Mouse (Mus musculus) thymus, postnatal 10 days (tissue): Measurements from ENCODE around the gene Mllt11.
"Not testable (repeated sequence)": the region's sequence is repeated elsewhere in the genome, so short reads cannot be mapped to it uniquely, and the experiment has no call there.

Experiments
- DNase-seq, 2 experiments: peaks; one replicate each; pipeline ENCODE4 v3.0.0; 2021; ENCODE audit warnings: low spot score in 2 of 2

Mllt11 gene

DNA sequence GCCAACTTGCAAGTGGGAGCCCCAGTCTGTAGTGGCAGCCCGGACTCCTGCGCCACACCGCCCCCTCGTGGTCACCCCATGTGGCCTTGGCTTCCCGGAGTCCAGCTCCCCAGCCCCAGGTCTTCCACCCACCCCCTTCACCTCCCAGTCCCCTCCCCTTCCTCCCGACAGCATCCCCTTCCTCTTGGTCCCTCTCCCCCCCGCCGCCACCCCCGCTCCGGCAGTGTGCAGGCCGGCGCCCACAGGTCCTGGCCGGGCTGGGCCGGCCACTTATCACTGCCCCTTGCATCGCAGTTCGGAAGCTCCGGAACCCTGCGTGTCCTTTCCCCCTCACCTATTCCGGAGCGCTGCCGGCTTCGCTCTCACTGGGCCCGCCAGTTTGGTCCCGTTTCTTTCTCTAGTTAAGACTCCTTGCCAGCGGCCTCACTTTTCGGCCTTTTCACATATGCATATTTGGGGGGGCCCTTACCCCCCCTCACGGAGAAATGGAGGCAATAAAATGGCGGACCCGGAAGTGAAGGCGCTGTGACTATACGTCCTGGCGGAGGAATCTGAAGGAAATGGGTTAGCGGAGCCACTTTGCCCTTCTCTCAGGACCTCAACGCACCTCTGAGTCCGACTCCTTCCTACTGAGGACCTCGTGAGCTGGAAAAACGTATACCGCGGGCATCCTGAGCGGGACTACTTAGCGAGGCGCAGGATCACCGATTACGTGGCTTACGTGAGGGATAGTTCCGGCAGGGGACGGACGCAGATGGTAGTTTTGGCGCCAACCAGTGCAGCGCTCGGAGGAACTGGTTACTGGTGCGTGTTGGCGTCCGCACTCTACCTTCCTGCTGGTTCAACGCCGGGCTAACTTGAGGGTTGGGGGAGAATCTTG lies 14.5 kb downstream of the Mllt11 start, which contains the start of gene Gabpb2:
Gabpb2 (minus strand) TSS at position 662 of the 880 bp plus-strand sequence.
- peak; percentile 95 to 99 for DNase-seq

GRCm38 (mm10) chr3:95216655-95217254 lies 15.2 kb downstream of the Mllt11 start:
- no peak for DNase-seq

GRCm38 (mm10) chr3:95213609-95213975 lies 18.4 kb downstream of the Mllt11 start:
- no peak for DNase-seq

DNA sequence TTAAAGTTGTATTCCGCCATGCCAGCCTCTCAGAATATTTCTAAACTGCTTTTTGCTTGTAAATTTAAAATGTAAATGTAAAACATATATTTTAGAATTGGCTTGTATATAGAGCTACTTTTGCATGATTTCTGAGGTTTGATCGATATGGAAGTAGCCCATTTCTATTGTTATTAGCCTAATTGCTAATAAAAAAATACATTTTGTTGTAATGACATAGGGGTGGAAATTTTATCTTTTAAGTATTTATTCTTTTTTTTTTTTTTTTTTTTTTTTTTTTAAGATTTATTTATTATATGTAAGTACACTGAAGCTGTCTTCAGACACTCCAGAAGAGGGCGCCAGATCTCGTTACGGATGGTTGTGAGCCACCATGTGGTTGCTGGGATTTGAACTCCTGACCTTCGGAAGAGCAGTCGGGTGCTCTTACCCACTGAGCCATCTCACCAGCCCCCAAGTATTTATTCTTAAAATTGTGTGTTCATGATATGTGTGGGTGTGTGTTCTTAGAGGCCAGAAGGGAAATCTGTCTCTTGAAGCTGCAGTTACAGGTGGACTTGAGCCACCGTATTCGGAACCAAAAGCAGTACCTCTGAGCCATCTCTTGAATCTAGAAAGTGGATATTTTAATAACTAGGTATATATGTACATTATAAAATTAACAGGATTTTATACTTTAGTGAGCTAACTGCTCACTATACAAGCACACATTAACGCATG lies 18.9 kb downstream of the Mllt11 start:
- DNase-seq, result not testable (repeated sequence)

- DNase-seq, result peak; percentile 50 to 65
Observed at GRCm38 (mm10) chr3:95210585-95210984, 21.4 kb downstream of the Mllt11 start.

GRCm38 (mm10) chr3:95208286-95208685 lies 23.7 kb downstream of the Mllt11 start:
- DNase-seq, result no peak

DNA sequence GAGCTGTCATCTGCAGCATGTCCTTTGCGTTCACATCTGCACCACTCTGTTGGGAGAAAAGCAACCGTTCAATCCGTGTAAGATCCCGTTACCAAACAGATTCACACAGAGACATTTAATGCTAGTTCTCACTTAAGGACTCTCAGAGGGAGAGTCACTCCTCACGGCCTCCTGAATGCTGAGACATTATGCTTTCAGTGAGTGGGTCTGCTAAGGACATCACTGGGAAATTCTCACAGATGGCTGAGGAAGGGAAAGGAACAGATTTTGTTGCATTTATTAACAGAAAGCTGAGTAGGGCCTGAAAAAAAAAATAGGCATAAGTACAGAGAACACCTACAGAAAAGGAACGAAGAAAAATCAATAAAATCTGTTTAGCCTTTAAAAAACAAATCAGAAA lies 28.1 kb downstream of the Mllt11 start:
- no peak for DNase-seq

DNA sequence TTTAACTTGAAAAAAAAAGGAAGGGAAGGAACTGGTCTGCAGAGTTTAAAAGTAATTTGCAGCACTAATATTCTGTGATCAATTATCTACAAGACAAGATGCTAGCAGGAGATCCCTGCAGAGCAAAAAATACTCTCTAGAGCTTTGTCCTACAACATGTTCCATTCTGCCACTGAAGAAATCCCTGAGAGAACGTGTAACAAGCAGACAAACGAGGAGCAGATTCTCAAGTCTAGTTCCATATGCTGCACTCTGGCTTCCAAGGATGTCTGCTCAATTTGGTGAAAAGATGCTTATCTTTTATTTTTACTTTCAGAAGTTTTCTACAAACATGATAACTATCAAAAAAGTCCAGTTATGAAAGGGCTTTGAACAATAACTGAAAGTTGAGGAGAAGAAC lies 31.4 kb downstream of the Mllt11 start:
- no peak for DNase-seq

DNA sequence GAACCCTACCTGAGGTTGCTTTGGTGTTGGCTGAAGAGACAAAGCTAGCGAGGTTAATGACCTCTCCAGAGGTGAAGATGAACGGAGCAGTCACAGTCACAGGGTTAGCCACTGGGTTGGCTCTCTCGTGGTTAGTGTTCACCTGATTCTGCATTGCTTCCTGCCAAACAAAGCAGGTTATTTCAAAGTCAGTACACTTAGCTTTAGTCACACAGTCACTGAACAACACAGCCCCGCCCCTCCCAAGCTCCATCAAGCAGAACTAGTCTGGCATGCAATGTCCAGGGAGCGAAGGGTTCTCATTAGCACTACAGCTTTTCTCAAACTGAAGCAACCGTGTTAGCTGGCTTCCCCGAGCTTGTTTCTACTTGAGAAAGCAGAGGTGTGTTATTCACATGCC lies 31.8 kb downstream of the Mllt11 start:
- no peak for DNase-seq

DNA sequence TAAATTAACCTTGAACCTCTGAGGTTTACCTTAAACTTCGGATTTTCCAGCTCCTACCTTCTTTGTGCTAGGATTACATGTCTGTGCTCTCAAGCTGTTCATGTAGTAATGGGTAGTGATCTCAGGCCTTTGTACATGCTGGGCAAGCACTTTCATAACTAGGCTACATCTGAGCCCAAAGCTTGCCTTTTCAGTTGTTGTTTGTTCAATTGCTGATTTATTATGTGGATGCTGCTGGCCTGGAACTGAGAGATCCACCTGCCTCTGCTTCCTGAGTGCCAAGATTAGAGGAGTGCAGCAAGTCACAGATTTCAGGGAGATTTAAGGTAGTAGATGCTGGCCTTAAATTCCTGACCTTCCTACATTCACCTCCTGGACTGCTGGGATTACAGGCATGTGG lies 32.9 kb downstream of the Mllt11 start:
- no peak for DNase-seq

- no peak for DNase-seq
Observed at GRCm38 (mm10) chr3:95195772-95196171, 36.2 kb downstream of the Mllt11 start.

DNA sequence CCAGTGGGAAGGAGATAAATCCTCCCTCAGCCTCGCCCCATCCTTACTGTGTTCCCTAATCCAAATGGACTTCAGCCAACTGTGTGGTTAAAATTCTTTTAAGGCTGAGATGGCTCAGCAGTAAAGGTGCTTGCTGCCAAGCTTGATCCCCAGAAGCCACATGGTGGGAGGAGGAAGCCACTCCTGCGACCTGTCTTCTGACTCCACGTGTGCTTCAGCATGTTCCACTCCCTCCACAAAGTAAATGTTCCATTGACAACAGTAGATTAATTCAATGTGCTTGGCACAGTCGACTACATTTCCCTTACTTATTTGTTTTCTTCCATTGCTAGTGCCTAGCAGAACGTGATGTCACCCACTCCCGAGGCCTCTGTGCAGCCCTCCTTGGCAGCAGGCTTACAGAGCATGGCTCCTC lies 37.2 kb downstream of the Mllt11 start:
- DNase-seq, result no peak

DNA sequence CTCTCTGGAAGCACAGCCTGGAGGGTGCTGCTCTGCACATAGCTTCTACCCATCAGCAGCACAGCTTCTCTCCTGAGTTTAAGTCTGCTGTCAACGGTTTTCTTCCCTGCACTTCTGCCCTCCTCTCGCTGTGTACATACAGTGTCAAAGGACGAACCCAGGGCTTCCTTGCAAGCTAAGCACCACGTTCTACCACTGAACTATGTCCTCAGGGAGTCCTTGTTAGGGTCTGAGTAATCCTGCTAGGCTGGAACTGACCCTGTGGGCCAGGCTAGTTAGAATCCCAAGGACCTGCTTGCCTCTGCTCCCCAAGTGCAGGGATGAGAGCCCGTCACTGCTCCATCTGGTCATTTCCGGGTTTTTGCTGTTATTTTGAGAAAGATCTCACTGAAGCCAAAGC lies 45.1 kb downstream of the Mllt11 start:
- no peak for DNase-seq

GRCm38 (mm10) chr3:95186100-95186499 lies 45.9 kb downstream of the Mllt11 start:
- no peak for DNase-seq

GRCm38 (mm10) chr3:95184796-95185577 lies 47.0 kb downstream of the Mllt11 start:
- no peak for DNase-seq

DNA sequence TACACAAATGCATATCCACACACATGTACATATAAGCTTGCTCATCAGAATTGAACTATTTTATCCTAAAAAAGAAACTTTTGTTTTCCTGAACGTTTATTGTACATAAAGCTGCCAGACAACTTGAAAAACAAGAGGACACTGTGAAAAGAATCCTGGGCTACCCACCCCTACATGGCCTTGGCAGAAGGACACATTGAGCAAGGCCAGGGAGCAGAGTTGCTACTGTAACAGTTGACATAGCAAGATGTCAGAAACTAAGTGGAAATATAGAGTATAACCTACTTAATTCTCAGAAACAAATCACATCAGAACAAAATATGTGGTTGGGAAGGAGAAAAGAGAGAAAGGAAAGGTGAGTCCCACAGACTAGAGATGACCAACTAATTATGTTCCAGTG lies 50.1 kb downstream of the Mllt11 start:
- no peak for DNase-seq

DNA sequence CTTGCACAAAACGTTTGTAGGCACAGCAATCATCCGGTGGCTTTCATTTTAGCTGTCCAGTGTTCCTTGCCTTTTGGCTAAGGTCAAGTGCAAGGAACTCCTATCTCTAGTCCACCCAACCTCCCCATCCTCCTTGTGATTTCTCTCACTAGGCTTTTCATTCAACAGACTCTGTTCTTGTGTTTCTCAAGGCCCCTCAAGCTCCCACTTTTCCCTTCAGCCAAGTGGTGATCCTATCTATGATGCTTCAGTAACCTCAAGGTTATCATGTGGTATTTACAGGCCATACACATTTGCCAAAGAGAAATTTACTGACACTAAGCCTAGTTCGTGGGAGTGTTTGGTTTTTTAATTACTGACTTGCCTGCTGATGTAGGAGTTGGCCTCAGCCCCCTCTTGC lies 52.1 kb downstream of the Mllt11 start:
- DNase-seq, result no peak

GRCm38 (mm10) chr3:95178948-95179347 lies 53.0 kb downstream of the Mllt11 start:
- no peak for DNase-seq

- no peak for DNase-seq
Observed at GRCm38 (mm10) chr3:95177583-95177982, 54.4 kb downstream of the Mllt11 start.

DNA sequence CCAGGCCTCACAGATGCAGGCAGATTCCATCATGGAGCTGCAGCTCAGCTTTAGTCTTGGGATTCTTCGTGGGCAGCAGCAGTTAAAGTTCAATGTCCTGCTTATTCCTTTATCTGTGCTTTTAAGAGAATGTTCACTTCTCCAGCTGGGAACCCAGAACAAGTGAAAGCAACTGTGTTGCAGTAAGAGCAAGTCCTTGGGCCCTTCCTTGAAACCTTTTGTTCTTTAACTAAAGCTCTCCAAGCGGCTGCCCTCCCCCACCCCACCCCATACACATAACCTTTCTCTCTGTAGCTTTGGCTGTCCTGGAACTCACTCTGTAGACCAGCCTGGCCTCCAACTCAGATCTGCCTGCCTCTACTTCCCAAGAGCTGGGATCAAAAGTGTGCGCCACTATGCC lies 55.5 kb downstream of the Mllt11 start:
- no peak for DNase-seq

- peak; percentile 75 to 90 for DNase-seq
Observed at GRCm38 (mm10) chr3:95174011-95174592, 57.9 kb downstream of the Mllt11 start.
